Mouse (Mus musculus) olfactory bulb, adult 2 months (tissue): ENCODE measurements around the gene Mrps35. TPM values are rescaled to one million over a fixed set of nuclear protein-coding genes. Genes with fewer than 3 reads are reported as not detected.

Experiments used
- H3K27ac ChIP-seq: fragments of 200-500 bp; 2 replicates; pipeline ENCODE4 v1.5.1; 2012; ENCODE audit warnings: low read depth, low read length; ENCODE audit not compliant: insufficient read depth
- H3K4me1 ChIP-seq: fragments of 200-500 bp; 2 replicates; pipeline ENCODE4 v1.6.1; 2012; ENCODE audit warnings: low read length; ENCODE audit not compliant: control insufficient read depth, insufficient read depth
- H3K4me3 ChIP-seq: fragments of 200-500 bp; 2 replicates; pipeline ENCODE4 v1.5.1; 2012; ENCODE audit warnings: mild to moderate bottlenecking, low read depth, low read length, moderate library complexity; ENCODE audit not compliant: insufficient read depth
- CTCF ChIP-seq: fragments of 200-500 bp; IDR thresholded peaks from 2 replicates; pipeline ENCODE4 v1.5.1; 2012; ENCODE audit warnings: low read depth, mild to moderate bottlenecking, low read length, moderate library complexity; ENCODE audit not compliant: insufficient read depth
- POLR2A ChIP-seq: fragments of 200-500 bp; IDR thresholded peaks from 2 replicates; pipeline ENCODE4 v1.6.1; 2012; ENCODE audit warnings: mild to moderate bottlenecking, low read depth, low read length, moderate library complexity; ENCODE audit not compliant: insufficient read depth
- WGBS: fragments of 180-500 bp; shearing (Covaris S2); methylation state at CpG from one replicate; pipeline ENCODE4 v1.1.7; 2018; 5-methylcytosine and 5-hydroxymethylcytosine counted together
- polyA plus RNA-seq: library from polyadenylated mRNA; stranded (reverse); fragments of >200 nt; gene quantifications from 2 replicates; pipeline ENCODE4 v1.2.4, GENCODE M21; 2012; ENCODE audit warnings: low replicate concordance; ENCODE audit not compliant: missing spikeins, insufficient read depth, insufficient read length

Mrps35 gene
- polyA plus RNA-seq, 1 experiment = not detected

GRCm38 (mm10) chr6:147106716-147107115 is 64.2 kb downstream of the Mrps35 start:
- H3K27ac ChIP-seq = no peak overlapping the region
- WGBS = 85% methylated on average over 6 of the region's 6 CpGs
- H3K4me1 ChIP-seq = no peaks in the 10 kb centered on the region
- no peak overlapping the region for H3K4me3 ChIP-seq
- TF ChIP-seq CTCF (no peak), POLR2A (no peak)

- Histone ChIP-seq H3K27ac (no peak overlapping the region), H3K4me3 (no peak overlapping the region), H3K4me1 (no peaks in the 10 kb centered on the region)
- TF ChIP-seq CTCF (no peak), POLR2A (no peak)
- WGBS = 92% methylated on average over 7 of the region's 7 CpGs
Measured at GRCm38 (mm10) chr6:147109283-147109682, 66.7 kb downstream of the Mrps35 start.

- H3K27ac ChIP-seq = no peak overlapping the region
- H3K4me3 ChIP-seq = no peak overlapping the region
- TF ChIP-seq CTCF (no peak), POLR2A (no peak)
- WGBS = 6% methylated on average over 10 of the region's 10 CpGs
- H3K4me1 ChIP-seq = peaks cover 5% of the 10 kb centered on the region
Measured at GRCm38 (mm10) chr6:147116579-147116978, 74.0 kb downstream of the Mrps35 start.

- 92% methylated on average over 7 of the region's 7 CpGs for WGBS
- Histone ChIP-seq H3K27ac (no peak overlapping the region), H3K4me1 (peaks cover 8% of the 10 kb centered on the region), H3K4me3 (no peak overlapping the region)
- TF ChIP-seq POLR2A (no peak), CTCF (no peak)
Measured at GRCm38 (mm10) chr6:147117764-147118163, 75.2 kb downstream of the Mrps35 start.

GRCm38 (mm10) chr6:147118190-147118589 is 75.6 kb downstream of the Mrps35 start:
- WGBS = 96% methylated on average over 3 of the region's 3 CpGs

GRCm38 (mm10) chr6:147121320-147121719 is 78.8 kb downstream of the Mrps35 start:
- H3K4me3 ChIP-seq = no peak overlapping the region
- WGBS = 24% methylated on average over 6 of the region's 6 CpGs
- TF ChIP-seq CTCF = no peak
- TF ChIP-seq POLR2A = no peak

More at GRCm38 (mm10) chr6:147118190-147118589, 75.6 kb downstream of the Mrps35 start:
- TF ChIP-seq POLR2A (no peak), CTCF (no peak)
- Histone ChIP-seq H3K4me1 (peaks cover 8% of the 10 kb centered on the region), H3K27ac (no peak overlapping the region), H3K4me3 (no peak overlapping the region)

More at GRCm38 (mm10) chr6:147121320-147121719, 78.8 kb downstream of the Mrps35 start:
- H3K4me1 ChIP-seq = peaks cover 8% of the 10 kb centered on the region
- no peak overlapping the region for H3K27ac ChIP-seq

Other genes starting within 250 kb of the Mrps35 start
- gene Arntl2, start 246.7 kb upstream of the Mrps35 start, polyA plus RNA-seq = not detected in 2 replicates
- gene Smco2, start 192.7 kb upstream of the Mrps35 start, polyA plus RNA-seq = not detected in 2 replicates
- gene Ppfibp1, start 154.3 kb upstream of the Mrps35 start, polyA plus RNA-seq = not detected in 2 replicates
- gene 1700034J05Rik, start 88.3 kb upstream of the Mrps35 start, polyA plus RNA-seq = not detected in 2 replicates
- gene Rep15, start 10.2 kb upstream of the Mrps35 start, polyA plus RNA-seq = not detected in 2 replicates
- gene Mansc4, start 44.3 kb downstream of the Mrps35 start, polyA plus RNA-seq = not detected in 2 replicates
- not detected in 2 replicates for gene Klhl42, start 48.6 kb downstream of the Mrps35 start, polyA plus RNA-seq
- gene Pthlh, start 221.4 kb downstream of the Mrps35 start, polyA plus RNA-seq = not detected in 2 replicates